Mouse (Mus musculus) kidney, adult 2 months (tissue): ENCODE data around the gene Arl3. TPM values are rescaled to one million over a fixed set of nuclear protein-coding genes. Genes with fewer than 3 reads are reported as not detected.

Experiments
- DNase-seq: peaks from one replicate; pipeline ENCODE4 v3.0.0; 2021
- H3K27ac ChIP-seq: fragments of 200-500 bp; 2 replicates; pipeline ENCODE4 v1.5.1; 2012; ENCODE audit warnings: low read depth, low read length, control low read depth, inconsistent platforms; ENCODE audit not compliant: insufficient read depth
- H3K27me3 ChIP-seq: fragments of 200-500 bp; replicated peaks from 2 replicates; pipeline ENCODE4 v1.6.1; 2012; ENCODE audit warnings: mild to moderate bottlenecking, moderate library complexity, low read length, inconsistent platforms; ENCODE audit not compliant: control insufficient read depth, insufficient read depth
- H3K36me3 ChIP-seq: fragments of 200-500 bp; 2 replicates; pipeline ENCODE4 v1.6.1; 2012; ENCODE audit warnings: mild to moderate bottlenecking, moderate library complexity, low read length, inconsistent platforms; ENCODE audit not compliant: control insufficient read depth, insufficient read depth
- H3K4me1 ChIP-seq: fragments of 200-500 bp; 2 replicates; pipeline ENCODE4 v1.6.1; 2011; ENCODE audit warnings: low read length; ENCODE audit not compliant: control insufficient read depth, insufficient read depth
- H3K4me3 ChIP-seq: fragments of 200-500 bp; 2 replicates; pipeline ENCODE4 v1.5.1; 2011; ENCODE audit warnings: mild to moderate bottlenecking, low read depth, low read length, control low read depth; ENCODE audit not compliant: insufficient read depth
- CTCF ChIP-seq: fragments of 200-500 bp; conservative IDR thresholded peaks from 2 replicates; pipeline ENCODE4 v1.5.1; 2011; ENCODE audit warnings: low read depth, mild to moderate bottlenecking, control low read depth, low read length, moderate library complexity, mixed read lengths; ENCODE audit not compliant: insufficient read depth, insufficient read length
- POLR2A ChIP-seq: fragments of 200-500 bp; IDR thresholded peaks from one replicate; pipeline ENCODE4 v1.6.1; 2011; ENCODE audit warnings: low read depth, low read length, control low read depth
- WGBS: fragments of 180-500 bp; shearing (Covaris S2); methylation state at CpG from one replicate; pipeline ENCODE4 v1.1.7; 2018; 5-methylcytosine and 5-hydroxymethylcytosine counted together
- polyA plus RNA-seq: library from polyadenylated mRNA; depleted of rRNA; stranded (reverse); fragments of >200 nt; gene quantifications from 2 replicates; pipeline ENCODE4 v1.2.3, GENCODE M21; 2012

The Arl3 gene
- polyA plus RNA-seq, 1 experiment: 62.8 TPM

DNA sequence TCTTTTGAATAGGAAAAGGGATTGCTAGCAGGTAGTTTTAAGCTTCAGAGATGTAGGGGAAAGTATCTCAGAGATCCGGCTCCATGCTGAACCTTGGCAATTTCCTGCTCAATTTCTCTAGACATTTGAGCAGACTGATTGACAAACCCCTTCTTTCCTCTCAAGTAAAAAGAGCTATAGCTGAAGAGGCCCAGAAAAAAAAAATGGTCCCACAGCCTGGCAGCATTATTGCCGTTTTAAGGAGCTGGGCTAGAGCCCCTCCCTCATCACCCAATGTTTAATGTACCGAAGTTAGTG lies 73.5 kb downstream of the Arl3 start:
- Histone ChIP-seq H3K27ac (peak overlapping the region; percentile 73), H3K36me3 (no peaks in the 10 kb centered on the region), H3K4me1 (peaks cover 5% of the 10 kb centered on the region; the same call in 1 of the 2 replicates), H3K4me3 (no peak overlapping the region), H3K27me3 (no peaks in the 10 kb centered on the region)
- no peak for DNase-seq
- TF ChIP-seq CTCF (no peak), POLR2A (no peak)
- WGBS: 3% methylated on average over 3 of the region's 3 CpGs

DNA sequence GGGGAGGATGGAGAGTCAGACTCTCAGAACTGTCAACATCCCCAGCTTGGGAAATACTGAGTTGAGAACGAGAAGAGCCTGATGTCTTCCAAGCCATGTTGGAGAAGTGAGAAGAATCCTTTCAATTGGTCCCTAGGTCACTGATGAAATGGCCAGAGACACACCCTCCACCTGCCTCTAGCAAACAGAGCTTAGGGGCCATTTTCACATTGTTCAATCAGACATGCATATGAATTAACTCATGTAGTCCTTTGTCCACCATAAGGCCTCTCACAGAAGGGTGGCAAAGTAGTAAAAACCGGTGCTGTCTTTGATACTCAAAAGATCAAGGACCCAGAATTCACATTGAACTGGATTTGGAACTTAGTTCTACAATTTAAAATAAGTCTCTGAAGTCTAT lies 75.8 kb downstream of the Arl3 start:
- TF ChIP-seq CTCF (no peak), POLR2A (no peak)
- Histone ChIP-seq H3K4me1 (peaks cover 5% of the 10 kb centered on the region; the same call in 1 of the 2 replicates), H3K4me3 (no peak overlapping the region), H3K27ac (no peak overlapping the region), H3K27me3 (no peaks in the 10 kb centered on the region), H3K36me3 (no peaks in the 10 kb centered on the region)
- 58% methylated on average over 2 of the region's 2 CpGs for WGBS
- no peak for DNase-seq

DNA sequence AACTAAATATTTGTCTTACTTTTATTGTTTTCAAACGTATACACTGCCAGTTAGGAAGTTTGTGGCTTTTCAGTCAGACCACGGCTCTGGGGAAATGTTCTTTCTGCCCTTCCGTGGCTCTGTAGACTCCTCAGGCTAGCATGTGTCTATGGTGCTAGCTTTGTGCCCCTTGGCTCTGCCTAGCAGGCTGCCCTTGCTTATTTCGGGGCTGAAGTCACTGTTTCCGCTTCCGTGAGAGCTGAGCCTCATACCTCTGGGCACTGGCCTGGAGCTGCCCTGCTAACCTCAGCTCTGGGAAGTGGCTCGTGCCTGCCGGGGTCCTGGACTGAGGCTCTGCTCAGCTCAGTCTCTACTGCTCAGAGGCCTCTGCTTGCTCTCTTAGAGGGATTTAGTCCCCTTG lies 77.9 kb downstream of the Arl3 start:
- WGBS: 56% methylated on average over 8 of the region's 8 CpGs
- no peak for TF ChIP-seq CTCF
- TF ChIP-seq POLR2A: no peak
- Histone ChIP-seq H3K27ac (0 out of 2 replicates have a peak overlapping the region, but pooled peaks have one; percentile 1), H3K4me1 (peaks cover 5% of the 10 kb centered on the region; the same call in 1 of the 2 replicates), H3K4me3 (no peak overlapping the region), H3K36me3 (no peaks in the 10 kb centered on the region), H3K27me3 (no peaks in the 10 kb centered on the region)
- DNase-seq: no peak

DNA sequence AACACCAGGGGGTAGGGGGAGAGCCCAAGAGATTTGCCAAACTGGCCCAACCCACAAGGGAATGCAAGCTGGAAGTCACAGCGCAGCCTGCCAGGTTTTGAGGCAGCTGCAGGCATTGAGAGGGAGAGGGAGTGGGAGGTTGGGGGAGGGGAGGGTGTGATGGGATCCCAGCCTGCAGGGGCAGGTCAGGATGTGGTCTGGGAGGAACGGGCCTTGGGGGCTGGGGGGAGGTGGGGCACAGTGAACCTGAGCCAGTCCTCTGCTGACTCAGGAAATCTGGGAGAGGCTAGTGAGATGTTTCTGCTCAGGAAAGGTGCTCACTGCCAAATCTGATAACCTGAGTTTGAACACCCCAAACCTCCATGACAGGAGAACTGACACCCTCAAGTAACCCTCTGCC lies 82.4 kb downstream of the Arl3 start:
- Histone ChIP-seq H3K4me3 (no peak overlapping the region), H3K27ac (no peak overlapping the region), H3K4me1 (peaks cover 4% of the 10 kb centered on the region; the same call in 1 of the 2 replicates), H3K27me3 (no peaks in the 10 kb centered on the region), H3K36me3 (no peaks in the 10 kb centered on the region)
- WGBS: 6% methylated on average over 2 of the region's 2 CpGs
- TF ChIP-seq POLR2A (no peak), CTCF (no peak)
- DNase-seq: no peak

DNA sequence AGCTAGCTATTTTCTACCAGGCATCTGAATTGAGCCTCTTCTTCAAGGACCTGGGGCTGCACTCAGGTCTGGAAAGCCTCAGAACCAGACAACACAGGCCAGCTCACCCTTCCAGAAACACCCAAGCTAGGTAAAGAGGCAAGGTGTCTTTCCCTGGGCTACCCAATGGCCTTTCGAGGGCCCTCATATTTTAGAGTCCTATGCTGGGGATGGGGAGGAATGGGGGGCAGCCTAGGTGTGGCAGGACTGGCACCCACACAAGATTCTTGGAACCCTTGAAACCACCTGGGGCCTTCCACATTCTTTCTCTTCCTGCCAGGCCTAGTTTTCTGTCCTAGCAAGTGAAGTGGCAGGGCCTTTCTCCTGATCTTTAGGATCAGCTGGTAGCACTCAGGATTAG lies 83.5 kb downstream of the Arl3 start:
- DNase-seq: no peak
- no peaks in the 10 kb centered on the region for H3K27me3 ChIP-seq

DNA sequence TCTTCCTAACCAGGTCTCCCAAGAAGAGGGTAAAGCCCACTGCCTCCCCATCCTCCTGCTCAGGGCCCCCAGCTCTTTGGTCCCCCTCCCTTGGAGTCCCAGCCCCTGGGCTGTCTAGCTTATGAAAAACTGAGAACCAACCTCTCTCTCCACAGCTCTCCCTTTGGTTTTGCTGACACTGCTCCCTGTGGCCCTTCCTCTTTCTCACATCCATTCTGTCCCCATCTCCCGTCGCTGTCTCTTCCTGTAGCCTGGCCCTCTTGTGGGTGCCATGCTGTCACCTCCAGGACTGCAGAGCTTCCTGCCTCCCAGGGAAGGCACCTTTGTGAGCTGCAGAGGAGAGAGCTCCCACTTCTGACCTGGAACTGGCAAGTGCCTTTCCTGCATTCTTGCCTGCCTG lies 86.3 kb downstream of the Arl3 start:
- DNase-seq: no peak
- TF ChIP-seq CTCF: no peak
- TF ChIP-seq POLR2A: no peak
- Histone ChIP-seq H3K4me1 (peaks cover 40% of the 10 kb centered on the region), H3K4me3 (no peak overlapping the region), H3K27ac (no peak overlapping the region), H3K27me3 (no peaks in the 10 kb centered on the region), H3K36me3 (no peaks in the 10 kb centered on the region)
- WGBS: 51% methylated on average over 2 of the region's 2 CpGs

More for the DNA sequence above, 83.5 kb downstream of the Arl3 start:
- no peak overlapping the region for H3K27ac ChIP-seq
- H3K4me3 ChIP-seq: no peak overlapping the region
- no peaks in the 10 kb centered on the region for H3K36me3 ChIP-seq
- no peak for TF ChIP-seq CTCF
- no peak for TF ChIP-seq POLR2A
- 95% methylated on average over 1 of the region's 1 CpGs for WGBS
- peaks cover 15% of the 10 kb centered on the region for H3K4me1 ChIP-seq

DNA sequence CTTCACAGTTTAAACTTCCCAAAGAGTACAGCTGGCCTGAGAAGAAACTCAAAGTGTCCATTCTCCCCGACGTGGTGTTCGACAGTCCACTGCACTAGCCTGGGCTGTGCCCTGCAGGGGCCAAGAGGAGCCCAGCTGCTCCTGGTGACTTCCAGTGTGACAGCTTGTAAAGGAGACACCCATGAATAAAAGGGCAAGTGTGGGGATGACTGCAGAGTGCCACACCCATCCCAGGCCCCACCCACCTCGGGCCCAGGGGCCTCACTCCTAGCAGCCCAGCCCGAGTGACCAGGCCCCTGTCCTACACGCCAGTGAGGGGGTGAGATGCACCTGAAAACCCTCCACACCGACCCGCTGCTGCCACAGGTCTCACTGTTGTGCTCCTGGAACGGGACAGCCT lies 87.2 kb downstream of the Arl3 start:
- H3K4me3 ChIP-seq: no peak overlapping the region
- no peaks in the 10 kb centered on the region for H3K36me3 ChIP-seq
- TF ChIP-seq POLR2A (no peak), CTCF (no peak)
- no peak overlapping the region for H3K27ac ChIP-seq
- WGBS: 66% methylated on average over 9 of the region's 9 CpGs
- no peak for DNase-seq
- H3K27me3 ChIP-seq: no peaks in the 10 kb centered on the region
- H3K4me1 ChIP-seq: peaks cover 42% of the 10 kb centered on the region

DNA sequence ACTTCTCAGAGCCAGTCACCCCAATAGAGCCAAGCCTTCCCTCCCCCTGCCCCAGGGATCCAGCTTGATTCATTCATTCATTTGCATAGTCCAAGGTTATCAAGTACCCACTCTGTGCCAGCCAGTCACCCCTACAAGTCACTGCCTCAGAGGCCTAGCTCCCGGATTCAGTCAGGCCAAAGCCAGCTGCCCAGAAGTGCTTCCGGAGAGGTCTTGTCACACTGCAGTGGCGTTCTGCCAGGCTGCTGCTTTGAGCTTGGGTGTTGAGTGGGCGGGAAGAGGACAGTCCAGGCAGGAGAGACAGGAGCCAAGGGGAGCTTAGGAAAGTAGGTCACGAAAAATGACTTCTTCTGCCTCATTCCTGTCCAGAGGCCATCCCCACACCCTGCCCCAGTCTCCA lies 88.5 kb downstream of the Arl3 start:
- no peak overlapping the region for H3K4me3 ChIP-seq
- TF ChIP-seq POLR2A (no peak), CTCF (no peak)
- H3K36me3 ChIP-seq: no peaks in the 10 kb centered on the region
- no peaks in the 10 kb centered on the region for H3K27me3 ChIP-seq
- DNase-seq: peak; percentile 92
- WGBS: 8% methylated on average over 5 of the region's 5 CpGs
- peak overlapping the region; percentile 89 for H3K27ac ChIP-seq
- peaks cover 41% of the 10 kb centered on the region for H3K4me1 ChIP-seq
